Mouse (Mus musculus): ENCODE measurements at regions not wholly inside any gene's neighbourhood (a gene's known extent, or its start where the extent isn't known, plus 50 kb on each side); places are given as distances from the start of the nearest gene placed in this dataset.

GRCm38 (mm10) chr9:46482859-46483443, 163.2 kb upstream of the 4931429L15Rik start:
- peaks cover 5% of the 10 kb centered on the region; the same call in 1 of the 2 replicates for H3K27me3 ChIP-seq
- H3K9ac ChIP-seq, result no peak overlapping the region
- H3K36me3 ChIP-seq, result no peaks in the 10 kb centered on the region
- peaks cover 34% of the 10 kb centered on the region for H3K4me1 ChIP-seq
- no peaks in the 10 kb centered on the region for H3K9me3 ChIP-seq (replicated peaks)
- peak overlapping the region; percentile 69 for H3K27ac ChIP-seq
- H3K4me2 ChIP-seq (replicated peaks), result peak overlapping the region; percentile 2; the same call in 1 of the 2 replicates
- H3K4me3 ChIP-seq, result no peak overlapping the region
- ATAC-seq (ENCODE audit: low FRiP score), result peak; percentile 29; the same call in 1 of the 2 replicates
- WGBS, result 30% methylated on average over 5 of the region's 5 CpGs

- Histone ChIP-seq H3K9me3 (replicated peaks) (no peaks in the 10 kb centered on the region), H3K9ac (no peak overlapping the region), H3K4me2 (replicated peaks) (peak overlapping the region; percentile 2; the same call in 1 of the 2 replicates), H3K36me3 (no peaks in the 10 kb centered on the region), H3K4me1 (peaks cover 34% of the 10 kb centered on the region), H3K27me3 (peaks cover 5% of the 10 kb centered on the region; the same call in 1 of the 2 replicates), H3K4me3 (no peak overlapping the region), H3K27ac (peak overlapping the region; percentile 69)
- ATAC-seq (ENCODE audit: low FRiP score), result peak; percentile 55; the same call in 1 of the 2 replicates
- WGBS, result 39% methylated on average over 12 of the region's 12 CpGs
Measured at GRCm38 (mm10) chr9:46482034-46482858, 162.5 kb upstream of the 4931429L15Rik start.

- H3K27ac ChIP-seq, result no peak overlapping the region
Measured at GRCm38 (mm10) chr9:46481491-46481890, 161.7 kb upstream of the 4931429L15Rik start.

GRCm38 (mm10) chr9:46480080-46480690, 160.4 kb upstream of the 4931429L15Rik start:
- Histone ChIP-seq H3K27ac (peak overlapping the region; percentile 67), H3K4me2 (replicated peaks) (no peak overlapping the region; the same call in 1 of the 2 replicates), H3K4me3 (no peak overlapping the region), H3K27me3 (peaks cover 2% of the 10 kb centered on the region), H3K36me3 (no peaks in the 10 kb centered on the region), H3K9ac (no peak overlapping the region), H3K9me3 (replicated peaks) (no peaks in the 10 kb centered on the region), H3K4me1 (peaks cover 38% of the 10 kb centered on the region)
- 3% methylated on average over 13 of the region's 13 CpGs for WGBS
- peak; percentile 41; the same call in 1 of the 2 replicates for ATAC-seq (ENCODE audit: low FRiP score)

More at GRCm38 (mm10) chr9:46481491-46481890, 161.7 kb upstream of the 4931429L15Rik start:
- Histone ChIP-seq H3K9ac (no peak overlapping the region), H3K9me3 (replicated peaks) (no peaks in the 10 kb centered on the region), H3K4me2 (replicated peaks) (no peak overlapping the region), H3K36me3 (no peaks in the 10 kb centered on the region), H3K4me3 (no peak overlapping the region), H3K4me1 (peaks cover 36% of the 10 kb centered on the region), H3K27me3 (peaks cover 5% of the 10 kb centered on the region; the same call in 1 of the 2 replicates)
- ATAC-seq (ENCODE audit: low FRiP score), result no peak
- WGBS, result 32% methylated on average over 7 of the region's 7 CpGs

- ATAC-seq (ENCODE audit: low FRiP score), result no peak
- H3K4me2 ChIP-seq (replicated peaks), result no peak overlapping the region
- no peaks in the 10 kb centered on the region for H3K36me3 ChIP-seq
- no peak overlapping the region for H3K27ac ChIP-seq
- WGBS, result 49% methylated on average over 2 of the region's 2 CpGs
- no peaks in the 10 kb centered on the region for H3K9me3 ChIP-seq (replicated peaks)
- H3K4me1 ChIP-seq, result peaks cover 38% of the 10 kb centered on the region
- H3K4me3 ChIP-seq, result no peak overlapping the region
- H3K9ac ChIP-seq, result no peak overlapping the region
- peaks cover 8% of the 10 kb centered on the region for H3K27me3 ChIP-seq
Measured at GRCm38 (mm10) chr9:46478611-46479010, 158.8 kb upstream of the 4931429L15Rik start.

GRCm38 (mm10) chr9:46476516-46476915, 156.7 kb upstream of the 4931429L15Rik start:
- Histone ChIP-seq H3K9me3 (replicated peaks) (no peaks in the 10 kb centered on the region), H3K4me3 (no peak overlapping the region), H3K27me3 (peaks cover 8% of the 10 kb centered on the region), H3K9ac (no peak overlapping the region), H3K27ac (no peak overlapping the region), H3K36me3 (no peaks in the 10 kb centered on the region), H3K4me2 (replicated peaks) (no peak overlapping the region), H3K4me1 (peaks cover 21% of the 10 kb centered on the region)
- 53% methylated on average over 5 of the region's 5 CpGs for WGBS
- ATAC-seq (ENCODE audit: low FRiP score), result no peak

GRCm38 (mm10) chr9:46473681-46474080, 153.9 kb upstream of the 4931429L15Rik start:
- H3K27ac ChIP-seq, result no peak overlapping the region
- WGBS, result 88% methylated on average over 10 of the region's 10 CpGs
- no peak for ATAC-seq (ENCODE audit: low FRiP score)
- no peaks in the 10 kb centered on the region for H3K36me3 ChIP-seq
- H3K4me2 ChIP-seq (replicated peaks), result no peak overlapping the region
- no peak overlapping the region for H3K4me3 ChIP-seq
- no peak overlapping the region for H3K9ac ChIP-seq
- peaks cover 18% of the 10 kb centered on the region for H3K4me1 ChIP-seq
- peaks cover 14% of the 10 kb centered on the region for H3K27me3 ChIP-seq
- no peaks in the 10 kb centered on the region for H3K9me3 ChIP-seq (replicated peaks)

GRCm38 (mm10) chr9:46469521-46469920, 149.7 kb upstream of the 4931429L15Rik start:
- peaks cover 6% of the 10 kb centered on the region for H3K27me3 ChIP-seq
- 75% methylated on average over 7 of the region's 7 CpGs for WGBS

GRCm38 (mm10) chr9:46468306-46468705, 148.5 kb upstream of the 4931429L15Rik start:
- H3K4me1 ChIP-seq, result peaks cover 21% of the 10 kb centered on the region
- peaks cover 6% of the 10 kb centered on the region for H3K27me3 ChIP-seq
- H3K27ac ChIP-seq, result no peak overlapping the region
- no peak for ATAC-seq (ENCODE audit: low FRiP score)
- H3K9ac ChIP-seq, result no peak overlapping the region
- H3K36me3 ChIP-seq, result no peaks in the 10 kb centered on the region
- H3K4me3 ChIP-seq, result no peak overlapping the region
- WGBS, result 31% methylated on average over 2 of the region's 2 CpGs
- H3K4me2 ChIP-seq (replicated peaks), result no peak overlapping the region
- no peaks in the 10 kb centered on the region for H3K9me3 ChIP-seq (replicated peaks)

More at GRCm38 (mm10) chr9:46469521-46469920, 149.7 kb upstream of the 4931429L15Rik start:
- Histone ChIP-seq H3K27ac (no peak overlapping the region), H3K4me3 (no peak overlapping the region), H3K4me2 (replicated peaks) (no peak overlapping the region), H3K9ac (no peak overlapping the region), H3K36me3 (no peaks in the 10 kb centered on the region), H3K9me3 (replicated peaks) (no peaks in the 10 kb centered on the region), H3K4me1 (peaks cover 21% of the 10 kb centered on the region)
- no peak for ATAC-seq (ENCODE audit: low FRiP score)

- Histone ChIP-seq H3K9ac (no peak overlapping the region), H3K4me3 (no peak overlapping the region), H3K4me2 (replicated peaks) (no peak overlapping the region), H3K36me3 (no peaks in the 10 kb centered on the region), H3K27me3 (peaks cover 6% of the 10 kb centered on the region), H3K9me3 (replicated peaks) (no peaks in the 10 kb centered on the region), H3K4me1 (peaks cover 21% of the 10 kb centered on the region), H3K27ac (no peak overlapping the region)
- no peak for ATAC-seq (ENCODE audit: low FRiP score)
- WGBS, result 64% methylated on average over 3 of the region's 3 CpGs
Measured at GRCm38 (mm10) chr9:46467671-46468070, 147.9 kb upstream of the 4931429L15Rik start.

- Histone ChIP-seq H3K27me3 (no peaks in the 10 kb centered on the region), H3K4me2 (replicated peaks) (no peak overlapping the region), H3K4me3 (no peak overlapping the region), H3K27ac (no peak overlapping the region), H3K9ac (no peak overlapping the region), H3K9me3 (replicated peaks) (no peaks in the 10 kb centered on the region), H3K4me1 (no peaks in the 10 kb centered on the region), H3K36me3 (no peaks in the 10 kb centered on the region)
- WGBS, result 96% methylated on average over 5 of the region's 5 CpGs
- ATAC-seq (ENCODE audit: low FRiP score), result no peak
Measured at GRCm38 (mm10) chr9:46462681-46463080, 142.9 kb upstream of the 4931429L15Rik start.

GRCm38 (mm10) chr9:46457945-46458344, 138.2 kb upstream of the 4931429L15Rik start:
- H3K4me3 ChIP-seq, result no peak overlapping the region
- H3K27ac ChIP-seq, result no peak overlapping the region
- H3K9me3 ChIP-seq (replicated peaks), result no peaks in the 10 kb centered on the region
- H3K9ac ChIP-seq, result no peak overlapping the region
- ATAC-seq (ENCODE audit: low FRiP score), result no peak
- WGBS, result 75% methylated on average over 6 of the region's 6 CpGs
- H3K36me3 ChIP-seq, result no peaks in the 10 kb centered on the region
- peaks cover 11% of the 10 kb centered on the region for H3K4me1 ChIP-seq
- no peaks in the 10 kb centered on the region for H3K27me3 ChIP-seq
- H3K4me2 ChIP-seq (replicated peaks), result no peak overlapping the region

Measured in hindbrain, embryonic 12.5 days (tissue).